Comparison of ENCODE assay signal across 10 mouse cellular contexts in genomic region chr12:8502546-8502945, GRCm38 (mm10). TPM values are rescaled to one million over a fixed set of nuclear protein-coding genes. Genes with fewer than 3 reads are reported as not detected.
DNase-seq lines count a peak whose midpoint lies in the region; ATAC-seq and TF ChIP-seq lines count a peak whose summit lies in the region.
"Had no signal": no experiment of that assay in that cellular context is flagged by ENCODE, and none has a peak within 500 bp of the region (broad histone marks: within the 10 kb centered on the region; RNA-seq: fewer than 3 reads in every experiment).

No protein-coding gene starts in this region.

- no peak overlapping the region for H3K9ac ChIP-seq in hindbrain, embryonic 11.5 days (ENCODE audit: low read depth, low read length)
- no peak overlapping the region for H3K9ac ChIP-seq in hindbrain, embryonic 12.5 days
- H3K9ac ChIP-seq in kidney, postnatal 0 days (ENCODE audit: low read depth, low read length): no peak overlapping the region
- H3K9ac ChIP-seq: hindbrain, embryonic 15.5 days had no signal

- no peak overlapping the region for H3K4me2 ChIP-seq in hindbrain, embryonic 11.5 days (replicated peaks; ENCODE audit: low read depth, low read length)
- H3K4me2 ChIP-seq in hindbrain, embryonic 12.5 days (replicated peaks): no peak overlapping the region
- H3K4me2 ChIP-seq in kidney, postnatal 0 days (ENCODE audit: low read length): no peak overlapping the region
- H3K4me2 ChIP-seq: hindbrain, embryonic 15.5 days had no signal

- peak; percentile 83 for DNase-seq in hindbrain, embryonic 11.5 days (ENCODE audit: low spot score)
- peak; percentile 59 for DNase-seq in urinary bladder, postnatal 25 days (ENCODE audit: low spot score)
- DNase-seq in urinary bladder, postnatal 4 days (ENCODE audit: low spot score in 2 of 2): no peak
- DNase-seq in cerebellum, postnatal 25 days: peak; percentile 39 to 68
- peak; percentile 86 for DNase-seq in kidney, postnatal 0 days (ENCODE audit: low spot score)
- peak; percentile 63 to 69 for DNase-seq in natural killer cell, adult 2 months (ENCODE audit: low spot score in 2 of 2)
- no peak for DNase-seq in ovary, postnatal 10 days (ENCODE audit: low spot score)

- ATAC-seq in hindbrain, embryonic 11.5 days (ENCODE audit: low FRiP score): no peak
- ATAC-seq in hindbrain, embryonic 12.5 days (ENCODE audit: low FRiP score): no peak
- no peak for ATAC-seq in kidney, postnatal 0 days (replicated peaks; ENCODE audit: low FRiP score, low read depth)

- no peak overlapping the region for H3K27ac ChIP-seq in hindbrain, embryonic 11.5 days (ENCODE audit: low read depth, low read length)
- no peak overlapping the region for H3K27ac ChIP-seq in hindbrain, embryonic 12.5 days
- H3K27ac ChIP-seq in kidney, postnatal 0 days: no peak overlapping the region

- H3K36me3 ChIP-seq in hindbrain, embryonic 11.5 days (ENCODE audit: control insufficient read depth, insufficient read depth, low read length): no peaks in the 10 kb centered on the region
- no peaks in the 10 kb centered on the region for H3K36me3 ChIP-seq in hindbrain, embryonic 12.5 days
- H3K36me3 ChIP-seq in kidney, postnatal 0 days (ENCODE audit: insufficient read depth, low read length): no peaks in the 10 kb centered on the region
- H3K36me3 ChIP-seq: hindbrain, embryonic 15.5 days had no signal

- no peak overlapping the region for H3K4me3 ChIP-seq in hindbrain, embryonic 11.5 days (ENCODE audit: low read depth, low read length)
- no peak overlapping the region for H3K4me3 ChIP-seq in hindbrain, embryonic 12.5 days
- H3K4me3 ChIP-seq in kidney, postnatal 0 days (replicated peaks; ENCODE audit: low read depth, low read length): no peak overlapping the region
- H3K4me3 ChIP-seq: hindbrain, embryonic 15.5 days; myocyte had no signal

- no peaks in the 10 kb centered on the region for H3K9me3 ChIP-seq in hindbrain, embryonic 11.5 days (ENCODE audit: control insufficient read depth, low read length)
- H3K9me3 ChIP-seq in hindbrain, embryonic 12.5 days (replicated peaks): no peaks in the 10 kb centered on the region
- no peaks in the 10 kb centered on the region for H3K9me3 ChIP-seq in kidney, postnatal 0 days (replicated peaks; ENCODE audit: low read length)
- H3K9me3 ChIP-seq: hindbrain, embryonic 15.5 days had no signal

- 14% methylated on average over 6 of the region's 6 CpGs for WGBS in hindbrain, embryonic 11.5 days
- 16% methylated on average over 6 of the region's 6 CpGs for WGBS in hindbrain, embryonic 12.5 days
- WGBS in kidney, postnatal 0 days: 6% methylated on average over 6 of the region's 6 CpGs

- 0 out of 2 replicates have a peak, but pooled peaks cover 4% of the 10 kb centered on the region for H3K4me1 ChIP-seq in hindbrain, embryonic 11.5 days (replicated peaks; ENCODE audit: control insufficient read depth, insufficient read depth, low read length)
- H3K4me1 ChIP-seq in hindbrain, embryonic 12.5 days: peaks cover 12% of the 10 kb centered on the region
- peaks cover 7% of the 10 kb centered on the region; the same call in 1 of the 2 replicates for H3K4me1 ChIP-seq in kidney, postnatal 0 days (replicated peaks; ENCODE audit: insufficient read depth, low read length)

- TF ChIP-seq CTCF in kidney, postnatal 0 days (IDR thresholded peaks at IDR 0.05; ENCODE audit: low read depth): peak; percentile 70

- H3K27me3 ChIP-seq in hindbrain, embryonic 11.5 days (ENCODE audit: control insufficient read depth, insufficient read depth, low read length): no peaks in the 10 kb centered on the region
- H3K27me3 ChIP-seq in hindbrain, embryonic 12.5 days: no peaks in the 10 kb centered on the region
- H3K27me3 ChIP-seq in kidney, postnatal 0 days (ENCODE audit: insufficient read depth, low read length): no peaks in the 10 kb centered on the region
- H3K27me3 ChIP-seq: hindbrain, embryonic 15.5 days had no signal

RNA-seq across cellular contexts. Expression of gene Rhob, which starts 2.7 kb away (rescaled TPM):
- polyA plus RNA-seq in hindbrain, embryonic 11.5 days (2014; fragmentation: Nextera tagmentation; extraction: Ambion mirVana): 64.4 and 65.9 TPM in 2 replicates
- polyA plus RNA-seq in hindbrain, embryonic 12.5 days (2016; fragmentation: Nextera tagmentation; extraction: Ambion mirVana): 75.4 and 78.3 TPM in 2 replicates
- 48.3 and 53.6 TPM in 2 replicates for polyA plus RNA-seq in kidney, postnatal 0 days (2015; fragmentation: Nextera tagmentation; extraction: Ambion mirVana)

Comparison
In these comparisons a context has a peak if more than half of its experiments do, and no peak if none do; other contexts are left out.
1. DNase-seq: peak in hindbrain, embryonic 11.5 days (single experiment), urinary bladder, postnatal 25 days (single experiment), cerebellum, postnatal 25 days (2 of 2), kidney, postnatal 0 days (single experiment) and natural killer cell, adult 2 months (2 of 2); none in urinary bladder, postnatal 4 days (0 of 2) and ovary, postnatal 10 days (single experiment).